14 mouse cellular contexts compared by ENCODE assay signal in genomic region chr9:107343146-107343943, GRCm38 (mm10). TPM values are rescaled to one million over a fixed set of nuclear protein-coding genes. Genes with fewer than 3 reads are reported as not detected.
A peak's percentile ranks its signal among the peaks of the same experiment; 100 is the strongest.
DNase-seq lines count a peak whose midpoint lies in the region; ATAC-seq lines count a peak whose summit lies in the region.
"Had no signal": no experiment of that assay in that cellular context is flagged by ENCODE, and none has a peak within 500 bp of the region (broad histone marks: within the 10 kb centered on the region; RNA-seq: fewer than 3 reads in every experiment).

No protein-coding gene starts in this region.

- H3K36me3 ChIP-seq in forebrain, embryonic 14.5 days (ENCODE audit: control insufficient read depth, insufficient read depth, low read length) = no peaks in the 10 kb centered on the region
- H3K36me3 ChIP-seq: heart, embryonic 13.5 days had no signal

- H3K4me3 ChIP-seq in forebrain, embryonic 14.5 days (ENCODE audit: low read depth, low read length) = no peak overlapping the region
- H3K4me3 ChIP-seq: forebrain, embryonic 13.5 days; heart, embryonic 13.5 days had no signal

- DNase-seq in heart, adult 11 months = peak; percentile 95
- DNase-seq in heart, postnatal 36 days = no peak
- DNase-seq in left cerebral cortex, postnatal 4 days = peak; percentile 94
- no peak for DNase-seq in left cerebral cortex, adult 11 months (ENCODE audit: low spot score)
- DNase-seq in cerebellum, adult 9-10 months = peak; percentile 96
- DNase-seq in kidney, postnatal 36 days = peak; percentile 47 to 63
- no peak for DNase-seq in forebrain, embryonic 14.5 days (ENCODE audit: low spot score)
- DNase-seq: lung, postnatal 36 days; thymus, postnatal 14 days had no signal

- no peaks in the 10 kb centered on the region for H3K9me3 ChIP-seq in forebrain, embryonic 14.5 days (replicated peaks; ENCODE audit: control insufficient read depth, low read length)
- H3K9me3 ChIP-seq: forebrain, embryonic 13.5 days; heart, embryonic 13.5 days had no signal

- peaks cover 7% of the 10 kb centered on the region for H3K4me1 ChIP-seq in forebrain, embryonic 14.5 days (ENCODE audit: control insufficient read depth, insufficient read depth, low read length)

- H3K27me3 ChIP-seq in forebrain, embryonic 14.5 days (replicated peaks; ENCODE audit: control insufficient read depth, insufficient read depth, low read length) = no peaks in the 10 kb centered on the region

- ATAC-seq in forebrain, embryonic 14.5 days = no peak
- no peak for ATAC-seq in granulocyte monocyte progenitor cell, adult 5-6 weeks (replicated peaks; ENCODE audit: poor library complexity, severe bottlenecking)
- ATAC-seq: forebrain, embryonic 13.5 days; intestine, postnatal 0 days had no signal

- no peak overlapping the region for H3K4me2 ChIP-seq in forebrain, embryonic 14.5 days (ENCODE audit: low read length)
- H3K4me2 ChIP-seq: forebrain, embryonic 13.5 days; heart, embryonic 13.5 days; liver, embryonic 11.5 days had no signal

- intact Hi-C loops in heart, postnatal 36 days (cut with DNase I) = no loop called here
- intact Hi-C loops in left cerebral cortex, postnatal 4 days (cut with DNase I) = no loop called here

- H3K27ac ChIP-seq in forebrain, embryonic 14.5 days (ENCODE audit: low read depth, low read length) = no peak overlapping the region
- H3K27ac ChIP-seq: forebrain, embryonic 13.5 days; heart, embryonic 13.5 days had no signal

- no peak overlapping the region for H3K9ac ChIP-seq in forebrain, embryonic 14.5 days (ENCODE audit: low read length)
- H3K9ac ChIP-seq: forebrain, embryonic 13.5 days; heart, embryonic 13.5 days had no signal

- 69% methylated on average over 8 of the region's 8 CpGs for WGBS in forebrain, embryonic 14.5 days

RNA-seq across cellular contexts. Expression of gene 6430571L13Rik, which starts 2.9 kb away (rescaled TPM):
- 1 to 10 TPM; 4.2 to 5.3 TPM for total RNA-seq in heart, postnatal 36 days (2021)
- total RNA-seq in left cerebral cortex, postnatal 4 days (2021) = 1 to 10 TPM; 5.3 to 5.4 TPM
- polyA plus RNA-seq in forebrain, embryonic 14.5 days (2014; fragmentation: Nextera tagmentation; extraction: Ambion mirVana) = 2.0 and 2.3 TPM in 2 replicates
- not detected in 2 replicates for total RNA-seq in granulocyte monocyte progenitor cell, adult 5-6 weeks (2014; fragmentation: Nextera tagmentation)
- not detected in 2 replicates for total RNA-seq in granulocyte monocyte progenitor cell, adult 5-6 weeks (2017)

RNA-seq across cellular contexts. Expression of gene Hemk1, which starts 5.2 kb away (rescaled TPM):
- total RNA-seq in heart, postnatal 36 days (2021) = 10 to 100 TPM; 22.3 to 22.6 TPM
- 10 to 100 TPM; 15.9 to 18.1 TPM for total RNA-seq in left cerebral cortex, postnatal 4 days (2021)
- 14.0 and 15.7 TPM in 2 replicates for polyA plus RNA-seq in forebrain, embryonic 14.5 days (2014; fragmentation: Nextera tagmentation; extraction: Ambion mirVana)
- 12.0 and 32.9 TPM in 2 replicates for total RNA-seq in granulocyte monocyte progenitor cell, adult 5-6 weeks (2014; fragmentation: Nextera tagmentation)
- 6.0 and 11.3 TPM in 2 replicates for total RNA-seq in granulocyte monocyte progenitor cell, adult 5-6 weeks (2017)

RNA-seq across cellular contexts. Expression of gene Cish, which starts 47.5 kb away (rescaled TPM):
- total RNA-seq in heart, postnatal 36 days (2021) = 100 to 1,000 TPM; 145 to 149 TPM
- 10 to 100 TPM; 16.4 to 17.5 TPM for total RNA-seq in left cerebral cortex, postnatal 4 days (2021)
- polyA plus RNA-seq in forebrain, embryonic 14.5 days (2014; fragmentation: Nextera tagmentation; extraction: Ambion mirVana) = 4.9 and 7.0 TPM in 2 replicates
- total RNA-seq in granulocyte monocyte progenitor cell, adult 5-6 weeks (2014; fragmentation: Nextera tagmentation) = 0.24 and 18.2 TPM in 2 replicates
- total RNA-seq in granulocyte monocyte progenitor cell, adult 5-6 weeks (2017) = 0.09 and 0.36 TPM in 2 replicates

RNA-seq across cellular contexts. Expression of gene Mapkapk3, which starts 53.7 kb away (rescaled TPM):
- total RNA-seq in heart, postnatal 36 days (2021) = 10 to 100 TPM; 27.0 to 33.6 TPM
- 1 to 10 TPM; 3.3 to 4.8 TPM for total RNA-seq in left cerebral cortex, postnatal 4 days (2021)
- polyA plus RNA-seq in forebrain, embryonic 14.5 days (2014; fragmentation: Nextera tagmentation; extraction: Ambion mirVana) = 1.4 and 1.9 TPM in 2 replicates
- total RNA-seq in granulocyte monocyte progenitor cell, adult 5-6 weeks (2014; fragmentation: Nextera tagmentation) = 186 and 231 TPM in 2 replicates
- total RNA-seq in granulocyte monocyte progenitor cell, adult 5-6 weeks (2017) = 191 and 207 TPM in 2 replicates

RNA-seq across cellular contexts. Expression of gene Cacna2d2, which starts 56.1 kb away (rescaled TPM):
- total RNA-seq in heart, postnatal 36 days (2021) = 10 to 100 TPM; 10.5 to 13.3 TPM
- 10 to 100 TPM; 31.9 to 50.0 TPM for total RNA-seq in left cerebral cortex, postnatal 4 days (2021)
- 4.2 and 4.3 TPM in 2 replicates for polyA plus RNA-seq in forebrain, embryonic 14.5 days (2014; fragmentation: Nextera tagmentation; extraction: Ambion mirVana)
- total RNA-seq in granulocyte monocyte progenitor cell, adult 5-6 weeks (2014; fragmentation: Nextera tagmentation) = 0.19 TPM in 1 of 2 replicates, not detected in the other
- total RNA-seq in granulocyte monocyte progenitor cell, adult 5-6 weeks (2017) = 0.09 and 0.10 TPM in 2 replicates

Comparison
In these comparisons a context has a peak if more than half of its experiments do, and no peak if none do; other contexts are left out.
1. DNase-seq: peak in heart, adult 11 months (single experiment), left cerebral cortex, postnatal 4 days (single experiment), cerebellum, adult 9-10 months (single experiment) and kidney, postnatal 36 days (2 of 2); none in heart, postnatal 36 days (0 of 2), left cerebral cortex, adult 11 months (single experiment) and forebrain, embryonic 14.5 days (single experiment).
2. RNA of gene 6430571L13Rik, which starts 2.9 kb away (total RNA-seq): 5.3 to 5.4 TPM in left cerebral cortex, postnatal 4 days and 4.2 to 5.3 TPM in heart, postnatal 36 days; not detected in granulocyte monocyte progenitor cell, adult 5-6 weeks; every median in the first group is over 4 times any median in the second.